Mouse (Mus musculus): ENCODE results near the gene Chil1. TPM values are rescaled to one million over a fixed set of nuclear protein-coding genes. Genes with fewer than 3 reads are reported as not detected.

The Chil1 gene
- polyA plus RNA-seq, 1 experiment from 2014 or later: 1.1 TPM

GRCm38 (mm10) chr1:134166547-134166946, 15.4 kb upstream of the Chil1 start:
- H3K9ac ChIP-seq (ENCODE audit: low read depth, low read length): no peak overlapping the region
- H3K9me3 ChIP-seq (ENCODE audit: control insufficient read depth, low read length): no peaks in the 10 kb centered on the region
- no peaks in the 10 kb centered on the region for H3K27me3 ChIP-seq (ENCODE audit: control insufficient read depth, insufficient read depth, low read length)
- H3K27ac ChIP-seq (ENCODE audit: low read depth, low read length): no peak overlapping the region
- DNase-seq (ENCODE audit: low spot score) (no peak), ATAC-seq (ENCODE audit: low FRiP score) (no peak)
- H3K4me3 ChIP-seq (ENCODE audit: low read depth, low read length): no peak overlapping the region
- no peaks in the 10 kb centered on the region for H3K36me3 ChIP-seq (ENCODE audit: control insufficient read depth, insufficient read depth, low read length)
- WGBS: 95% methylated on average over 3 of the region's 3 CpGs
- no peak overlapping the region for H3K4me2 ChIP-seq (replicated peaks; ENCODE audit: low read depth, low read length)
- H3K4me1 ChIP-seq (replicated peaks; ENCODE audit: control insufficient read depth, insufficient read depth, low read length): no peaks in the 10 kb centered on the region

- DNase-seq (ENCODE audit: low spot score) (no peak), ATAC-seq (ENCODE audit: low FRiP score) (no peak)
- WGBS: 64% methylated on average over 14 of the region's 14 CpGs
Measured at GRCm38 (mm10) chr1:134167416-134168305, 14.3 kb upstream of the Chil1 start.

GRCm38 (mm10) chr1:134168567-134168966, 13.4 kb upstream of the Chil1 start:
- no peak overlapping the region for H3K4me3 ChIP-seq (ENCODE audit: low read depth, low read length)
- DNase-seq (ENCODE audit: low spot score) (no peak), ATAC-seq (ENCODE audit: low FRiP score) (no peak)
- no peaks in the 10 kb centered on the region for H3K36me3 ChIP-seq (ENCODE audit: control insufficient read depth, insufficient read depth, low read length)
- WGBS: 82% methylated on average over 3 of the region's 3 CpGs
- no peak overlapping the region for H3K9ac ChIP-seq (ENCODE audit: low read depth, low read length)
- no peaks in the 10 kb centered on the region for H3K9me3 ChIP-seq (ENCODE audit: control insufficient read depth, low read length)
- no peak overlapping the region for H3K4me2 ChIP-seq (replicated peaks; ENCODE audit: low read depth, low read length)
- H3K4me1 ChIP-seq (replicated peaks; ENCODE audit: control insufficient read depth, insufficient read depth, low read length): no peaks in the 10 kb centered on the region
- H3K27me3 ChIP-seq (ENCODE audit: control insufficient read depth, insufficient read depth, low read length): no peaks in the 10 kb centered on the region
- no peak overlapping the region for H3K27ac ChIP-seq (ENCODE audit: low read depth, low read length)

More at GRCm38 (mm10) chr1:134167416-134168305, 14.3 kb upstream of the Chil1 start:
- H3K36me3 ChIP-seq (ENCODE audit: control insufficient read depth, insufficient read depth, low read length): no peaks in the 10 kb centered on the region
- no peak overlapping the region for H3K9ac ChIP-seq (ENCODE audit: low read depth, low read length)
- no peak overlapping the region for H3K27ac ChIP-seq (ENCODE audit: low read depth, low read length)
- no peaks in the 10 kb centered on the region for H3K27me3 ChIP-seq (ENCODE audit: control insufficient read depth, insufficient read depth, low read length)
- H3K9me3 ChIP-seq (ENCODE audit: control insufficient read depth, low read length): no peaks in the 10 kb centered on the region
- no peak overlapping the region for H3K4me2 ChIP-seq (replicated peaks; ENCODE audit: low read depth, low read length)
- H3K4me1 ChIP-seq (replicated peaks; ENCODE audit: control insufficient read depth, insufficient read depth, low read length): no peaks in the 10 kb centered on the region
- H3K4me3 ChIP-seq (ENCODE audit: low read depth, low read length): no peak overlapping the region

- Histone ChIP-seq H3K27me3 (ENCODE audit: control insufficient read depth, insufficient read depth, low read length) (no peaks in the 10 kb centered on the region), H3K4me2 (replicated peaks; ENCODE audit: low read depth, low read length) (no peak overlapping the region), H3K9ac (ENCODE audit: low read depth, low read length) (no peak overlapping the region), H3K27ac (ENCODE audit: low read depth, low read length) (no peak overlapping the region), H3K4me3 (ENCODE audit: low read depth, low read length) (no peak overlapping the region), H3K36me3 (ENCODE audit: control insufficient read depth, insufficient read depth, low read length) (no peaks in the 10 kb centered on the region), H3K9me3 (ENCODE audit: control insufficient read depth, low read length) (no peaks in the 10 kb centered on the region), H3K4me1 (replicated peaks; ENCODE audit: control insufficient read depth, insufficient read depth, low read length) (no peaks in the 10 kb centered on the region)
- no peak for ATAC-seq (ENCODE audit: low FRiP score)
- DNase-seq (ENCODE audit: low spot score): no peak
- WGBS: 90% methylated on average over 8 of the region's 8 CpGs
Measured at GRCm38 (mm10) chr1:134168985-134169697, 12.8 kb upstream of the Chil1 start.

GRCm38 (mm10) chr1:134173081-134173480, 8.9 kb upstream of the Chil1 start:
- H3K27ac ChIP-seq (ENCODE audit: low read depth, low read length): no peak overlapping the region
- H3K9me3 ChIP-seq (ENCODE audit: control insufficient read depth, low read length): no peaks in the 10 kb centered on the region
- H3K27me3 ChIP-seq (ENCODE audit: control insufficient read depth, insufficient read depth, low read length): no peaks in the 10 kb centered on the region
- ATAC-seq (ENCODE audit: low FRiP score) (no peak), DNase-seq (ENCODE audit: low spot score) (no peak)
- no peaks in the 10 kb centered on the region for H3K4me1 ChIP-seq (replicated peaks; ENCODE audit: control insufficient read depth, insufficient read depth, low read length)
- H3K9ac ChIP-seq (ENCODE audit: low read depth, low read length): no peak overlapping the region
- H3K4me2 ChIP-seq (replicated peaks; ENCODE audit: low read depth, low read length): no peak overlapping the region
- H3K4me3 ChIP-seq (ENCODE audit: low read depth, low read length): no peak overlapping the region
- no peaks in the 10 kb centered on the region for H3K36me3 ChIP-seq (ENCODE audit: control insufficient read depth, insufficient read depth, low read length)
- 65% methylated on average over 7 of the region's 7 CpGs for WGBS

- WGBS: 84% methylated on average over 5 of the region's 5 CpGs
- Histone ChIP-seq H3K9ac (ENCODE audit: low read depth, low read length) (no peak overlapping the region), H3K27me3 (ENCODE audit: control insufficient read depth, insufficient read depth, low read length) (no peaks in the 10 kb centered on the region), H3K4me1 (replicated peaks; ENCODE audit: control insufficient read depth, insufficient read depth, low read length) (no peaks in the 10 kb centered on the region), H3K27ac (ENCODE audit: low read depth, low read length) (no peak overlapping the region), H3K36me3 (ENCODE audit: control insufficient read depth, insufficient read depth, low read length) (no peaks in the 10 kb centered on the region), H3K9me3 (ENCODE audit: control insufficient read depth, low read length) (no peaks in the 10 kb centered on the region), H3K4me3 (ENCODE audit: low read depth, low read length) (no peak overlapping the region), H3K4me2 (replicated peaks; ENCODE audit: low read depth, low read length) (no peak overlapping the region)
- ATAC-seq (ENCODE audit: low FRiP score): no peak
- DNase-seq (ENCODE audit: low spot score): no peak
Measured at GRCm38 (mm10) chr1:134177976-134178375, 4.0 kb upstream of the Chil1 start.

- H3K4me1 ChIP-seq (replicated peaks; ENCODE audit: control insufficient read depth, insufficient read depth, low read length): 0 out of 2 replicates have a peak, but pooled peaks cover 3% of the 10 kb centered on the region
- ATAC-seq (ENCODE audit: low FRiP score): no peak
- H3K27ac ChIP-seq (ENCODE audit: low read depth, low read length): no peak overlapping the region
- H3K27me3 ChIP-seq (ENCODE audit: control insufficient read depth, insufficient read depth, low read length): no peaks in the 10 kb centered on the region
- DNase-seq (ENCODE audit: low spot score): no peak
- no peaks in the 10 kb centered on the region for H3K36me3 ChIP-seq (ENCODE audit: control insufficient read depth, insufficient read depth, low read length)
- H3K9me3 ChIP-seq (ENCODE audit: control insufficient read depth, low read length): no peaks in the 10 kb centered on the region
- H3K9ac ChIP-seq (ENCODE audit: low read depth, low read length): no peak overlapping the region
- WGBS: 92% methylated on average over 4 of the region's 4 CpGs
- no peak overlapping the region for H3K4me2 ChIP-seq (replicated peaks; ENCODE audit: low read depth, low read length)
- no peak overlapping the region for H3K4me3 ChIP-seq (ENCODE audit: low read depth, low read length)
Measured at GRCm38 (mm10) chr1:134184089-134184488, 2.1 kb downstream of the Chil1 start.

- no peaks in the 10 kb centered on the region for H3K36me3 ChIP-seq (ENCODE audit: control insufficient read depth, insufficient read depth, low read length)
- DNase-seq (ENCODE audit: low spot score) (no peak), ATAC-seq (ENCODE audit: low FRiP score) (no peak)
- H3K9ac ChIP-seq (ENCODE audit: low read depth, low read length): no peak overlapping the region
- H3K4me1 ChIP-seq (replicated peaks; ENCODE audit: control insufficient read depth, insufficient read depth, low read length): 0 out of 2 replicates have a peak, but pooled peaks cover 5% of the 10 kb centered on the region
- H3K4me2 ChIP-seq (replicated peaks; ENCODE audit: low read depth, low read length): no peak overlapping the region
- no peak overlapping the region for H3K27ac ChIP-seq (ENCODE audit: low read depth, low read length)
- H3K9me3 ChIP-seq (ENCODE audit: control insufficient read depth, low read length): no peaks in the 10 kb centered on the region
- 84% methylated on average over 5 of the region's 5 CpGs for WGBS
- H3K4me3 ChIP-seq (ENCODE audit: low read depth, low read length): no peak overlapping the region
- no peaks in the 10 kb centered on the region for H3K27me3 ChIP-seq (ENCODE audit: control insufficient read depth, insufficient read depth, low read length)
Measured at GRCm38 (mm10) chr1:134188217-134188616, 6.2 kb downstream of the Chil1 start.
